Mouse (Mus musculus) cortical plate, adult 2 months (tissue): Measurements from ENCODE around the gene Coro2b.

Experiments used
- CTCF ChIP-seq: fragments of 200-500 bp; IDR thresholded peaks from 2 replicates; pipeline ENCODE4 v1.5.1; 2011; ENCODE audit warnings: mild to moderate bottlenecking, control low read depth, low read length; ENCODE audit not compliant: insufficient read depth; ENCODE audit errors: extremely low read depth
- POLR2A ChIP-seq: fragments of 200-500 bp; IDR thresholded peaks from 2 replicates; pipeline ENCODE4 v1.6.1; 2011; ENCODE audit warnings: mild to moderate bottlenecking, low read length, control low read depth; ENCODE audit not compliant: insufficient read depth; ENCODE audit errors: extremely low read depth

DNA sequence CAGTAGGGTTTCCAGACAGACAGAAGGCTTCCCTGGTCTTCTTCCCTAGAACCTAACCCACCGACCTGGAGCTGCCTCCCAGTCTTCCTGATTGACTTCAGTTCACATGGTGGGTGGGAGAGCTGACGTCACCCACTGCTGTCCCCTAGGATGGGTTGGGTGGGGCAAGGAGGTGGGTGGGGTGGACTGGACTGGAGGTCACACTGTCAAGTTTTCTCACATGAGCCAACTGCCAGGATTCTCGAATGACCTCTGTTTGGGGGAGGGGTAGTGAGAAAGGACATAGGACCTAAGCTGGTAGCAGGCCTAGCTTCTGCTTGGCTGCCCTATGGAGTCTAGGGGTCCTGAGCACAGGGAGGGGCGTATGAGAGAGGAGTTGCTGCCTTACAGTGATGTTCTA, 36.8 kb downstream of the Coro2b start:
- TF ChIP-seq POLR2A (no peak), CTCF (no peak)
